Mouse (Mus musculus) MEL (cell line): ENCODE results near the gene Gtf2a1.
"Not testable (repeated sequence)": the region's sequence is repeated elsewhere in the genome, so short reads cannot be mapped to it uniquely, and the experiment has no call there.

Experiments
- CTCF ChIP-seq, 3 experiments: IDR thresholded peaks in 2 of 3; conservative IDR thresholded peaks in 1 of 3; 2 replicates each; pipeline ENCODE4 v1.5.1; 2011 to 2012; ENCODE audit warnings: low read length in 3 of 3, low read depth in 2 of 3, mild to moderate bottlenecking in 2 of 3, improper control_type of control experiment in 1 of 3, inconsistent platforms in 1 of 3, mixed read lengths in 1 of 3, moderate library complexity in 1 of 3; ENCODE audit not compliant: control insufficient read depth in 1 of 3, insufficient read depth in 1 of 3, poor library complexity in 1 of 3, severe bottlenecking in 1 of 3
- EP300 ChIP-seq, 2 experiments: IDR thresholded peaks; 2 replicates each; pipeline ENCODE4 v1.6.1; 2011; ENCODE audit warnings: improper control_type of control experiment in 2 of 2, low read length in 2 of 2, low read depth in 1 of 2, mild to moderate bottlenecking in 1 of 2
- GATA1 ChIP-seq: IDR thresholded peaks from 2 replicates; pipeline ENCODE4 v1.6.1; 2011; ENCODE audit warnings: low read depth, low read length, improper control_type of control experiment
- MAX ChIP-seq: IDR thresholded peaks from 2 replicates; pipeline ENCODE4 v1.6.1; 2011; ENCODE audit warnings: low read length, improper control_type of control experiment
- MYC ChIP-seq: IDR thresholded peaks from 2 replicates; pipeline ENCODE4 v1.6.1; 2011; ENCODE audit warnings: low read depth, mild to moderate bottlenecking, low read length, improper control_type of control experiment, moderate library complexity
- POLR2A ChIP-seq, 2 experiments: IDR thresholded peaks; 2 replicates each; pipeline ENCODE4 v1.6.1; 2011 to 2012; ENCODE audit warnings: low read length in 2 of 2, mild to moderate bottlenecking in 2 of 2, control low read depth in 1 of 2, improper control_type of control experiment in 1 of 2, low read depth in 1 of 2, moderate library complexity in 1 of 2; ENCODE audit not compliant: control insufficient read depth in 1 of 2, insufficient read depth in 1 of 2, poor library complexity in 1 of 2
- POLR2AphosphoS2 ChIP-seq: IDR thresholded peaks from 2 replicates; pipeline ENCODE4 v1.6.1; 2011; ENCODE audit warnings: low read length, improper control_type of control experiment
- RAD21 ChIP-seq: IDR thresholded peaks from 2 replicates; pipeline ENCODE4 v1.6.1; 2011; ENCODE audit warnings: mild to moderate bottlenecking, low read depth, low read length, improper control_type of control experiment
- RCOR1 ChIP-seq: IDR thresholded peaks from 2 replicates; pipeline ENCODE4 v1.6.1; 2012; ENCODE audit warnings: low read depth, mild to moderate bottlenecking, inconsistent platforms, low read length, improper control_type of control experiment
- ZMIZ1 ChIP-seq: IDR thresholded peaks from 2 replicates; pipeline ENCODE4 v1.6.1; 2012; ENCODE audit warnings: low read depth, mild to moderate bottlenecking, inconsistent platforms, low read length, improper control_type of control experiment, moderate library complexity
- ZNF384 ChIP-seq: IDR thresholded peaks from 2 replicates; pipeline ENCODE4 v1.6.1; 2012; ENCODE audit warnings: low read depth, mild to moderate bottlenecking, inconsistent platforms, low read length, improper control_type of control experiment

DNA sequence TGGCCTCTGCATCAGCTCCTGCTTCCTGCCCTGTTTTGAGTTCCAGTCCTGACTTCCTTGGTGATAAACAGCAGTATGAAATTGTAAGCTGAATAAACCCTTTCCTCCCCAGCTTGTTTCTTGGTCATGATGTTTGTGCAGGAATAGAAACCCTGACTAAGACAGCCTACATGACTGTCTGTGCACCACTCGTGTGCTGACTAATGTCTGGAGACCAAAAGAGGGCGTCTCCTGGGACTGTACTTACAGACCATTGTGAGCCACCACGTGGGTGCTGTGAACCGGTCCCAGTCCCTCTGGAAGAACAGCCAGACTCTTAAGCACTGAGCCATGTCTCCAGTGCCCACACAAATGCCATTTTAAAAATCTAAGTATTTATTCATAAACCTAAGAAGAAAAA is 4.5 kb downstream of the Gtf2a1 start:
- not testable (repeated sequence) for TF ChIP-seq RCOR1; MAX; ZMIZ1; GATA1; ZNF384; EP300 (IDR thresholded peaks at IDR 0.05; ENCODE audit: low read depth in 1 of 2, low read length in 2 of 2); CTCF (IDR thresholded peaks at IDR 0.05 in 2 of 3, conservative IDR thresholded peaks at IDR 0.05 in 1 of 3; ENCODE audit: control insufficient read depth in 1 of 3, insufficient read depth in 1 of 3, low read depth in 2 of 3, low read length in 3 of 3, poor library complexity in 1 of 3, severe bottlenecking in 1 of 3); RAD21; POLR2A (IDR thresholded peaks at IDR 0.05; ENCODE audit: control insufficient read depth in 1 of 2, insufficient read depth in 1 of 2, low read depth in 1 of 2, low read length in 2 of 2, poor library complexity in 1 of 2); MYC; POLR2AphosphoS2
